Mouse (Mus musculus): ENCODE measurements around the gene Zfand3.

Zfand3 gene

DNA sequence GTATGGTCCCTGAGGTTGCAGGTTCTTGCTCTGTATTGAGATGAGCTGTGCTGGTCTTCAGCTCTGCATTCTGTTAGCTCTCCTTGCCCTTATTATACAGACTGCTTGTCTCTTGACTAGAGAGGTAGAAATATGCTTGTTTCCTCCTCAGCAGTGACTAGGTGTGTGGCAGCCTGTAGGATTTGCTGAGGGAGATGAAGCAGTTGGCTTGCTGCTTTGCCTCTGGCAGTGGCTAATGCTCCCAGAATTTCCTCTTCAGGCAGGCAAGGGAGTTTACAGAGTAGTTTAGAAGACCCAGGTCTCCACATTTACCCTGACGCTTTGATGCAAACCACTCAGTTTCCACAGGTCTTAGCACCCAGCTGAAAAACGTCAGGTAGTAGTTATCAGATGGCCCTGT is 189.1 kb downstream of the Zfand3 start:
- no peak for DNase-seq (ENCODE audit: low spot score in 2 of 2)

DNA sequence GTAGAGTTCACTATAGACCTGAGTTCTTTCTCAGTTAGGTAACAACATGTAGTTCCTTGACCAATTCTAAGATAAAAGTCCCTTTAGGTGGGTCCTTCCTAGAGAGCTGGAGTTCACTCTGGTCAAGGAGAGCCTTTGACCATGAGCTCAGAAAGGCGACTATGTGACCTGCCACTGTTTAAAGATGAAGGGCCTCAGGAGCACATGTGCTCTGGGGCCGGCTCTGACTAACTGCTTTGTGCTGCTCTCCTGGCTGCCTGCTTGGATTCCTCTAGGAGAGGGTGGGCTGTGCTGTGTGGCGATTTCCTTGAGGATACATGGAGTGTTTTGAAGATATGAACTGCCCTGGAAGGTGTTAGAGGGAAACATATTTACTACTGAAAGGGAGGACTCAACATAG is 189.6 kb downstream of the Zfand3 start:
- DNase-seq (ENCODE audit: low spot score in 2 of 2): no peak

DNA sequence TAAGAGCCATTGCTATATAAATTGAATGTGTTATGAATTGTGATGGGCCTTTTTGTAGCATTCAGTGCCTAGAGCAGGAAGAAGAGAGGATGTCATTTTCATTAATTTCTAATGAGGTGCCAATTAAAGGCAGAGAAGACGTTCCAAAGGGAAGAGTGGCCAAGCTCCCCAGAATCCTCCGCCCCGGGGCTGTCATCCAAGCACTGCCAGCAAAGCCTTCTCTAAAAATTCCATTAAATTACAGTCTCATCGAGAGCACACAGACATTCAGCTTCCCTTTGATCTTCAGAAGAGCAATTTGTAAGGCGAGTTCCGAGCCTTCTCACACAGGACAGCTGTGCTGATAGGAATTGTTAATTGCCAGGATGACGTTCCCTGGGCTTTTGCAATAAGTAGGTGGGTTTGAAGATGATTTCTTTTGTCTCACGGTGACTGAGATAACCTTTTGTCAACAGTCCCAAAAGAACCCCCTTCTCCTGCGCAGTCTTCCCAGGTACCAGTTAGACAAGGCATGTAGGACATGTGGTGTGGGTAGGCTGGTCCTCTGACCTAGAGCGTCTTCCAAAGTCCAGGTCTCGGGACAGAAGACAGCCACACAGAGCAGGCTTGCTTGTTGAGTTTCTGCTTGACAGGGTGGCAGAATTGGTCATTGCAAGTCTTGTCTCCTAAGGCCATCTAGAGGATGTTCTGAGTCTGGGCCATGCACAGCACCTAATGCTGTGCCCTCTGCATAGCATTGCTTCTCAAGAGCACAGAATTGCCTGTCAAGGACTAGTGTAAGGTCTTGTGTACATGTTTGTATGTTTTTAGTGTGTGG is 190.3 kb downstream of the Zfand3 start:
- DNase-seq (ENCODE audit: low spot score in 2 of 2): no peak

DNA sequence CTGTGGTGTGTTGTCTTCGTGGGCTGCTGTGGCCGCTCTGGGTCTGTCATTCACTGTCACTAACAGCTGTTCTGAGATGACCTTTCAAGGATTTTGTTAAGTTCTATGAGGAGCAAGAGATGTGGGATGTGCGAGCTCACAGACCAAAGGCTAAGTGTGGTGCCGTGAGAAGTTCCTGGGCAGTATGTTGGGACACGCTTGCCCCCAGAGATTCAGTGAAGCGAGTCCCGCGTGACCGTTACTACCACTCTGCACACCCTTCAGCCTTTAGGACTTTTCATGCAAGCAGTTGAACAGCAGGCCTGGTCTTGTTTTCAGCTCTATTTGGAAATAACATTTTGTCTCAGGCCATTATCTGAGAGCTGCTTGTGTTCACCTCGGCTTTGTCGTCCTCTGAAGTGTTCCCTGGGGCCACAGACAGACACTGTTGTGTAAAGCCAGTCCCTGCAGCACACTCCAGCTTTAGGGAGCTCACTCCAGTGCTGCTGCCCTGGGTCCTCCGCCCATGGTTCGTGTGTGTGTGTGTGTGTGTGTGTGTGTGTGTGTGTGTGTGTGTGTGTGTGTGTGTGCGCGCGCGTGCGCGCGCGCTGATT is 191.2 kb downstream of the Zfand3 start:
- no peak for DNase-seq (ENCODE audit: low spot score in 2 of 2)

DNA sequence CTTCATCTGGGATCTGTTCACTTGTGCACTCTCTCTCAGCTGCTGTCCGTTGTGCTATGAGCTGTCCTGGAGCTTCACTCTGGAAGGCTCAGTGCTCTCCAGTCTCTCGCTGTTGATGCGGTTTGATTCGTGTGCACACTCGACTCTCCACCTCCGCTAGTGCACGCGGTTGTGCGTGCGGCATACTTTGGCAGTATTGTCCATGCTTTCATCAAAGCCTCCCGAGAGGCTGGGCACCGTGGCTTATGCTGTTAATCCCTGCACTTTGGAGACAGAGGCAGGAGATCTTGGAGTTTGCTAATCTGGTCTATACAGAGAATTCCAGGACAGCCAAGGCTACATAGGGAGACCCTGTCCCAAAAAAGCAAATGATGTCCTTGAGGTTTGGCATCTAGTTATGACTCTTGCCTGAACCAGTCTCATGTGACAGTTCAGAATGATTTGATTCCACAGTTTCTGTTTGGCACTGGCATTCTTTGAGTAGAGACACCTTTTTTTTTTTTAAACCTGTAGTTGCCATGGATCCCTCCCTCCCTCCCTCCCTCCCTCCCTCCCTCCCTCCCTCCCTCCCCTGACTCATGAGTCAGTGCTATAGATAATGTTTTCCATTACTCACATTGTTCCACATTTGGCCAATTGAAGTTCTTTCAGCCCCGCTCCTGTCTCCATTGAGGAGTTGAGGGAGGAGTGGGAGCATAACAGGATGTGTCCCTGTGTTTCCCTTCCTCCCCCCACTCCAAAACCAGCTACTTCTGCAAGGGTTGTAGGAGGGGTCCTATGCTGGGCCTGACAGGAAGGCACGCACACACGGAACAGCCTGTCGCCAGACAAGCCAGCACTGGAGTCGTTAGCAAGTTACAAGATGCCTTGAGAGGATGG is 192.1 kb downstream of the Zfand3 start:
- DNase-seq (ENCODE audit: low spot score in 2 of 2): no peak

DNA sequence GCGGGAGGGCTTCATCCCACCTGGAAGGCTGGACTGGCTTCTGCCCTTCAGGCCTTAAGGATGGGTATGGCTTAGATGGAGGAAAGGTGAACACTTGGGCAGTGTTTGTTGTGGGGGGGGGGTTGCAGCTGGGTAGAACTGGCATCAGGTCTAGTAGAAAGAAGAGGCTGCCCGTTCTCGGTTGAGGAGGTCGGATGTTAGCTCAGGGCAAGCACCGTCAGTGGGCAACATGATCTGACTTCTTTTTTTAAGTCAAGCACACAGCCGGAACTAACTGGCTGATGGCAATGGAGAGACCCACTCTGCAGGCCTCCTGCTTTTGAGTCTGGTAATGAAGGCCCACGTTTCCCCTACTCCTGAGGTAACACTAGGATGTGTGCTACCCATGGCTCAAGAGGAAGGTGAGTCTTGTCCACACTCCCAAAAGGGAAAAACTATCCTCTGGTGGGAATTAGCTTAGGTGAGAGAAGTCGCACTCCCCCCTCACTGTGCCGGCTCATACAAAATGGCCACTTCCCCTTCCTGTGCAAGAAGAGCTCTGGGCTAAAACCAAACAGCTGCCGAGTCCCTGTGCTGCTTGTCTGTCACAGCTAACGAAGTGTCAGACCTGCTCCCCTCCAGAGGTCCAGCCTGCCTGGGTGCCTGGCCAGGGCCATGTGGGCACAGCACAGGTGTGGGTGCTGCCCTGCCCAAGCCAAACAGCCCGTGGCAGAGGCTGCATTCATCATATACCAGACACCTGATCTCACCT is 192.9 kb downstream of the Zfand3 start:
- DNase-seq (ENCODE audit: low spot score in 2 of 2): peak in 1 of 2 experiments; percentile 1

DNA sequence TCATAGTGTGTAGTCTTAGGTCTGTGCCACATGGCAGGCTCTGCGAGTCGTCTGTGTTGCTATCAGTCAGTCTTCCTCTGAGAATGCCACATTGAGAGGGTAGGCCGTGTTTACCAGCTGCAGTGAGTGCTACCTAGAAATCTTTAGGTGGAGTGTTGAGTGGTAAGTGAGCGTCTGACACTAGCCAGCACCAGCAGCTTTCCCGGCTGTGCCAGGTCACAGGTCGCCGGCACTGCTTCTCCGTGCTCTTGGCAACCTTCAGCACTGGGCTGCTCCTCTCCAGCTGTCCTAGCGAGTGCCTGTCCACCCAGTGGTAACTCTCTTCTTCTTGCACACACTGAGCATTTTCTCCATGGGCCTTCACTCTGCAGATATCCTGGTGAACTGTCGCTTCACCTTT is 193.9 kb downstream of the Zfand3 start:
- no peak for DNase-seq (ENCODE audit: low spot score in 2 of 2)

DNA sequence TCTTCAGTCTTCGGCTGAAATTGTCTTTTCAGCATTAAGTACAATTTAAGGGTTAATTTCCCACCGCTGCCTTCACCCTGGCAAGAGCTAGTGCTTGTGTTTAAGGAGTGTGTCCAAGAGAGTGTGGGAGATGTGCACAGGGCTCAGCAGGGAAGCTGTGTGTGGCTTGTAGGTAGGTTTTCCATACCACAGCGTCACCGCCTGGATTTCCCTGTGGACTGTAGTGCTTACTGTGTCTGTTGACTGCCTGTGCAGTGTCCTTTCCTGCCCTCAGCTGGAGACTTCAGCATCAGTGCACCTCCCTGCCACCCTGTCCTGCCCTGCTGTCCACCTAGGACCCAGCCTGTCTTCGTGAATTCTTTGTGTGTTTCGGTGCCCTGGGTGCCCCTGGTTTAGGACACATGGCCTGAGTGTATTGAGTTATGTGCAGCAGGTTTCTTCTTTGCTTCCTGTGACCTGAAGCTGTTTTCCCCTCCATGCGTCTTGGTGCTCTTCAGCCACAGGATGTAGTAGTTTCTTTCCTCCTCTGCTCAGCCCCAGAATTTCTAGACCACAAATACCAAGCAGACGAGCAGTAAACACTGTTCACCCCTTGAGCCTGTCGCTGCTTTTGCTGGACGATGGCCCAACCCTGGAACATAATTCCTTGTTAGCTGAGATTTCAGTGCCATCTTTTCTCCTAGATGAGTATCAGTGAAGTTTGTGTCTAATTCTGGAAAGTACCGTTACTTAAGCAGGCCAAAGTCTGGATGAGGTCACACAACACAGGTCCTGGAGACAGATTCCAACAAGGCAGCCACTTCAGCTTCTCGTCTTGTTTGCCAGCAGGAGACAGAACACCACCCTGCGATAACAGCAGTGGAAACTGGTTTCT is 195.1 kb downstream of the Zfand3 start:
- no peak for DNase-seq (ENCODE audit: low spot score in 2 of 2)

DNA sequence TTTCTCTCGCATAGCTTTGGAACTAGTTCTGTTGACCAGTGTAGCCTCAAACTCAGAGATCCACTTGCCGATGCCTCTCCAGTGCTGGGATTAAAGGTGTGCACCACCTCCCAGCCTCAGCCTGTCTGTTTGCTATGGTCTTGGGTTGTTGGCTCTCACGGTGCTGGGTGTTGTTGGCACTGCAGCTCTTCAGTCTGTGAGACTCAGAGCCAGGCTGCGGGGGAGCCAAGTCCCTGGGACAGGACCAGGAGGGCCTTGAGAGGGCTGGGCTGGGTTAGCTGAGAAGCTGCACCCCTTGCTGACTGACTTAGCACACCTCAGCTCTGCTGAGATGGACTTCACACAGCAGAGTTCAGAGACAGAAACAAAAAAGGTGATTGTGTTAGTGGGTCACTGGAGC is 195.8 kb downstream of the Zfand3 start:
- no peak for DNase-seq (ENCODE audit: low spot score in 2 of 2)

DNA sequence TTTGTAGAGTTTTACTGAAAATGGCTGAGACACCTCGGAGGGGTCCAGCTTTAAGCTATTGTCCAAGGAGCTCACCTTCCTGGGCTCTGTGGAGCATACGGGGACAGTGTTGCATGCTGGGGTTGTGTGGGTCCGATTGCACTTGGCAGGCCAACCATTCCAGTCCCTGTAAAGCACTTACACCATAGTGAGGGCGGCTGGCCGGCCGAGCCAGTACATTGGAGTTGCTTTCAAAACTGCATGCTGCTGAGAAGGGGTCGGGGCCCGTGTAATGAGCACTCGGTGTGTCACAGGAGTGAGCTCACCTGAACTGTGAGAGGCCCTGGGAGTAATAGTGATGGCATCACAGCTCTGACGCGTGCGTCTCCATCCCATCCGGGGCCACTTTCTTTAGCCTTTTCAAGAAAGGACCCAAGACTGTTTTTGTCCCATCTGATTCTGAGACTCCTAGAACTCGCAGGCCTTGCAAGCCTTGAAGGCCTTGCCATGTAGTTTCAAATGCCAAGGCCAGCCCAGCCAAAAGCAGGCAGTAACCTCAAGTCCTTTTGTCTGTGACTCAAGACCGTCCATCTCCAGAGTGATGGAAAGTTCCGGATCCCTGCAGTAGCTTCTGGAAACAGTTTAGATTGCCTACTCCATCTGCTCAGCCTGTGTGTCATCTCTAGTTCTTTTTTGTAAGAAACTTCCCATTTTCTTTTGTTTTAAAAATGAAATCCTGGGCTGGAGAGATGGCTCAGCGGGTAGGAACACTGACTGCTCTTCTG is 200.7 kb downstream of the Zfand3 start:
- DNase-seq (ENCODE audit: low spot score in 2 of 2): peak in 1 of 2 experiments; percentile 22

DNA sequence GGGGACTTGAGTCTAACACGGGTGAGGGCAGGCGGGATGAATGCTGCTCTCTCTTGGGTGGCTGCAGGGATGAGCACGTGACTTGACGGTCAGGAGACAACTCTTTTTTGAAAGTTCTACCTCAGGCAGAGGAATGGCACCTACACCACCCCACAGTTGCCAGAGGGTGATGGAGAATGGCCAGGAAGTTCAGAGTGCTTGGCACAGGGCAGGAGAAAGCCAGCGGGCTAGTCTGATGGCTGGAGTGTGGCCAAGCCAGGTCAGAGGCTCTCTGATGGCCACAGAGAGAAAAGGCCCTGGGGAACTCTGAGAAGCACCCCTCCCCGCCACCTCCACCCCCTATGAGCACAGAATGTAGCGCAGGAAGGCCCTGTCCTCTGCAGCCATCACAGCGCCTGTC is 205.7 kb downstream of the Zfand3 start:
- DNase-seq (ENCODE audit: low spot score in 2 of 2): no peak

DNA sequence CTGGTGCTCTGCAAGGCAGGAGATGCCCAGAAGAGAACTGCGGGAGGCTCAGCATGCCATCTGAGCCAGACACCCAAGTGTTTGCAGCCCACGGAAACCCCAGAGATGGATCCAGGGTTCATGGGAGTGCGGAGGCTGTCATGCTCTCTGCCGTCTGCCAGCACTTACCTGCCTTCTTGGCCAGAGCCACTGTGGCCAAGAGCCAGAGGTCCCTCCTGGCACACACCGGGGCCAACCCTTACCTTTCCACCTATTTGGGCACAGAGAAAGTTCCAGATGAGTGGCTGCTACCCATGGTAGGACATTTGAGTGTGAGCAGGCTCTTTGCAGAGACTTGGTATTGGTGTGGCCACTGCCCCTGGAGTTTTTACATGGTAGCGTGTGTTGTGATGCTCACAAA is 206.4 kb downstream of the Zfand3 start:
- no peak for DNase-seq (ENCODE audit: low spot score in 2 of 2)

DNA sequence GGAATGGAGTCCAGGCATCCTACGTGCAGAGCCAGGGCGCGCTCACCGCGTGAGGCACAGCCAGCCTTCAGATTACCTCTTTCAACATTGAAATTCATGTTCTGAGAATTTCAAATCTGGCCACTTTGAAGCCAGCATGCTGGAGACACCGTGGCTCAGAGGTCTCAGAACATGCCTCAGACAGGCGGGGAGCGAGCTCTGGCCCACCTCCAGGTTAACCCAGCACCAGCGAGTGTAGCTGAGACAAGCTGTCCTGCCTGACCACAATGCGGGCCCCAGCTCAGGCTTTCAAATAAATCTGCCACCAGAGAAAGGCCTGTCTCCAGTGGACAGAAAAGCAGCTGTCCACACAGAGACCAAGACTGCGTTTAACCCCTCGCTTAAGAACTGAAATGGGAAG is 208.1 kb downstream of the Zfand3 start:
- DNase-seq (ENCODE audit: low spot score in 2 of 2): no peak

DNA sequence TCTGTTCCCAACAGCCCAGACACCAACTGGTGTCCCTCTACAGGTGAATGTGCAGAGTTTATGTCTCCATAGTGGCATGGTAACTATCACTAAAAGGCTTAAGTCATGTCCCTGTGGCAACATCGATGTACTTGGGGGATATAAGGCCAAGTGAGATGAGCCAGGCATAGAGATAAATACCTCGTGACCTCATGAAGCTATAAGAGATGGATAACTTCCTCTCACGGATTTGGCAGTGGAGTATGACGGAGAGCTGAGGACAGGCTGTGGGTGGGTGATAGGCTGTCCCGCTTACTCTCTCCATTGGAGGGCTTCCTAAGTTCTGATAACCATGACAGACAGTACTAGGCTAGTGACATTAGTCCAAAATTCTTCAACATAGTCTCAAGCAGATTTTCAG is 208.8 kb downstream of the Zfand3 start:
- no peak for DNase-seq (ENCODE audit: low spot score in 2 of 2)

DNA sequence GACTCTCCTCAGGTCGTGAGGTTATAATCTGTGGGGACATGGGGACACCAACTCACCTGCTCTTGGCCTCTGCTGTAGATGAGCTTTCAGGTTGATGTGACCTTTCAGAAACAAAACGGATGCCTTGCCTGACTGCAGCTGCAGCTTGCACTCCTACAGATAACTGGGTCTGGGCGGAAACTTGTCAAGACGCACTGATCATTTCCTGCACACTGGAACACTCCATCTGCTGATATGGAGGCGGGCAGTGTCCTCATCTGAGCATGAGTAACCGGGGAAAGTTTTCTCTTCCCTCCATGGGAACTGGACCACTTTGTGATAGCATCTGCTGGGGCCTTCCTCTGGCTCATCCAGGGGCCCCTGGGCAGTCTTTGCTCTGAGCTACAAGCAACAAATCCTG is 209.9 kb downstream of the Zfand3 start:
- DNase-seq (ENCODE audit: low spot score in 2 of 2): no peak

DNA sequence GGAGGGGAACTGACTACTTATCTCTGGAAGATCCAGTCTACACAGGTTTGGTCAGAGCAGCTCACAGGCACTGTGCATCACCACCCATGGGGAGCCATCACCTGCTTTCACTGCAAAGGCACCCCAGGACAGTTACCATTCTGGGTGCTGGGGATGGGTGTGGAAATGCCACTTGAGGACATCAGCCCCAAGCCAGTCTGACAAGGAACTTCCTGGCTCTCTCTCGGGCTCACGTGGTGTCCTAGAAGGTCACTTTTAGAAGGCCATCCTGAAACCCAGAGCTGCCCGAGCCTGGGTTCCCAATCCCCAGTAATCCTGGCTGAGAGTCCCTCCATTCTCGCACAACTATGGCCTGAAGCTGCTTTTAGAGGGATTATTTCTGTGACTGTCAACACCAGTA is 211.2 kb downstream of the Zfand3 start:
- DNase-seq (ENCODE audit: low spot score in 2 of 2): no peak

DNA sequence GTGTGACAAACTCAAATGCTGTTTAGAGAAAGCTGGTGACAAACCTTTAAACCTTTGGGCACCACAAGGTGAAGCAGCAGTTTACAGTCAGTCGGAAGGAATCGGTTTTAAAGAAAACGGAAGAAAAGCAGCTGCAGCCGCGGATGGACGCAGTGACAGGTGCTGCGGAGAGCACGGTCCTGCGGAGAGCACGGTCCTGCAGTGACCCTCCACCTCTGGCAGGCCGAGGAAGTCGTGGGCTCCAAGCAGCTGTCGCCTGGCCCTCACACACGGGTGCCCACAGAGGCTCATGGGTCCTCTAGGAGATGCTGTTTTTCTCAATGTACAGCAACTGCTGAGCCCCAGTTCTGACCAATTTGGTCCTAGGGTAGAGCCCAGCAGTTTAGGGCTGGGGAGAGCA is 217.1 kb downstream of the Zfand3 start:
- no peak for DNase-seq (ENCODE audit: low spot score in 2 of 2)

DNA sequence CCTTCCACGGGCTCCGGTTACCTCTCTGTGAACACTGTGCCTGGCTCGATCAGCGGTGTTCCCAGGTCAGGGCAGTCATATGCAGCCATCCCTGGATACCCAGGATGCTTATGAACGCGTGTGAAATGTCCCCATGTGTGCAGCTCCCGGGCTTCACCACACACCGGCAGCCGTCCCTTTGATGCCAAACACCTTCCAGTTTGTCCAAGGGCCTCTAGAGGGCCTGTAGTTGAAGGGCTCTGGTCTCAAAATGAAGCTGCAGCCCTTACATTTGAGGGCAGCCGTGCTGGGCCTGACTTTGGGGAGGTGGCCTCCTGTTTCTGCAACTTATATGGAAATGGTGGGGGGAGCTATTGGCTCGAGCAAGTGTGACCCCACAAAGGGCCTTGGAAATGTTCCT is 217.8 kb downstream of the Zfand3 start:
- no peak for DNase-seq (ENCODE audit: low spot score in 2 of 2)

DNA sequence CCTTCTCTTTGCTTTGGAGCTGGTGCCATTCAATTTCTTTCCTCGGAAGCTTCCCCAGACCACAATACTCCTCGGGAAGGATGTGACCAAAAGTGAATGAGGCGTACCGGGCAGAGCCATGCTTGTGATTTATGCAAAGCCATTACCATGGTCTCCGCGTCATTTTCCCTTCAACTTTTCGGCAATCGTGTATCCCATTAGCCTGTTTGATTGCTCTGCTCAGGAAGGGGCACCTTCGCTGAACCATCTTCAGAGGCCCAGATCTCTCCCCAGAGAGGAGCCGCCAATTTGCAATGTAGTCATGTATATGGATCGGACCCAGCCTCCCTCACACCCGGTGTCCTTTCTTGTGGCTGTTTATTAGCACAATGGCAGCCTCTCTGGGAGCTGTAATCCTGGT is 218.3 kb downstream of the Zfand3 start:
- no peak for DNase-seq (ENCODE audit: low spot score in 2 of 2)

Data from urinary bladder, postnatal 36 days (tissue).